Mouse (Mus musculus) stomach, postnatal 0 days (tissue): ENCODE data around the gene Ubl3.

Experiments used
- CTCF ChIP-seq: IDR thresholded peaks from 2 replicates; pipeline ENCODE4 v1.5.1; 2016; ENCODE audit warnings: antibody characterized with exemption, low read depth, mild to moderate bottlenecking, moderate library complexity
- EP300 ChIP-seq: optimal IDR thresholded peaks from 2 replicates; pipeline ENCODE3; 2016; ENCODE audit warnings: antibody characterized with exemption

DNA sequence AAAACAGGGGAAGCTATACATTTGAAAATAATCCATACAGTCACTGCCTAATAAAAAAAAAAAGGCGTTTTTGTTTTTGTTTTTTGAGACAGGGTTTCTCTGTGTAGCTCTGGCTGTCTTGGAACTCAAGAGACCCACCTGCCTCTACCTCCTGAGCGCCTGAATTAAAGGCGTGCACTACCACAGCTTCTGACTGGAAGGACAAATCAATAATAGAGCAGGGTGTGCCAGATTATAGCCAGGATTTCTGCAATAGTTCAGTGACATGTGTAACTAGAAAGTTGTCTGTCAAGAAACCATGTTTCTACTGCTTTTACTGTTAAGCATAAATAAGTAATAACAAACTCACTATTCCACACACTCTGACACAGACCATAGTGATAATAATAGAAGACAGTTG, 30.2 kb downstream of the Ubl3 start:
- TF ChIP-seq CTCF = no peak
- no peak for TF ChIP-seq EP300
